Mouse (Mus musculus) lung, embryonic 14.5 days (tissue): ENCODE data around the gene Tfap2d. TPM values are rescaled to one million over a fixed set of nuclear protein-coding genes. Genes with fewer than 3 reads are reported as not detected.

ENCODE experiments used
- ATAC-seq: fragments of 200-750 bp; cut with Nextera tagmentation; 2 replicates; pipeline ENCODE4 v1.8.0; 2017; ENCODE audit warnings: mild to moderate bottlenecking, moderate TSS enrichment, moderate library complexity; ENCODE audit not compliant: insufficient read depth
- DNase-seq: peaks from one replicate; pipeline ENCODE4 v3.0.0-alpha.2; 2015
- H3K27ac ChIP-seq: fragments of 300-500 bp; sonication (generic); 2 replicates; pipeline ENCODE4 v1.5.1; 2014; ENCODE audit warnings: low read depth, mild to moderate bottlenecking, moderate library complexity
- H3K27me3 ChIP-seq: fragments of 300-500 bp; sonication (generic); 2 replicates; pipeline ENCODE4 v1.6.1; 2014; ENCODE audit warnings: low read length, control low read depth; ENCODE audit not compliant: insufficient read depth
- H3K36me3 ChIP-seq: fragments of 300-500 bp; sonication (generic); 2 replicates; pipeline ENCODE4 v1.6.1; 2014; ENCODE audit warnings: control low read depth; ENCODE audit not compliant: insufficient read depth
- H3K4me1 ChIP-seq: fragments of 300-500 bp; sonication (generic); 2 replicates; pipeline ENCODE4 v1.6.1; 2014; ENCODE audit warnings: antibody characterized with exemption, control low read depth; ENCODE audit not compliant: insufficient read depth
- H3K4me2 ChIP-seq: fragments of 300-500 bp; sonication (generic); 2 replicates; pipeline ENCODE4 v1.6.1; 2014; ENCODE audit warnings: mild to moderate bottlenecking
- H3K4me3 ChIP-seq: fragments of 300-500 bp; sonication (generic); 2 replicates; pipeline ENCODE4 v1.5.1; 2014; ENCODE audit warnings: low read depth, low read length
- H3K9ac ChIP-seq: fragments of 300-500 bp; sonication (generic); 2 replicates; pipeline ENCODE4 v1.6.1; 2014
- H3K9me3 ChIP-seq: fragments of 300-500 bp; sonication (generic); 2 replicates; pipeline ENCODE4 v1.6.1; 2016; ENCODE audit warnings: low read depth, low read length, control low read depth
- CTCF ChIP-seq: IDR thresholded peaks from 2 replicates; pipeline ENCODE4 v1.5.1; 2016; ENCODE audit warnings: antibody characterized with exemption, low read depth
- WGBS: fragments of 180-500 bp; shearing (Covaris S2); extraction: QIAGEN DNeasy Blood & Tissue Kit; methylation state at CpG from one replicate; pipeline ENCODE4 v1.1.7; 2014; 5-methylcytosine and 5-hydroxymethylcytosine counted together
- polyA plus RNA-seq: library from polyadenylated mRNA; unstranded; fragments of >200 nt; fragmentation: Nextera tagmentation; extraction: Ambion mirVana; gene quantifications from 2 replicates; pipeline ENCODE4 v1.2.1, GENCODE M21; 2014

Gene Tfap2d
- polyA plus RNA-seq, 1 experiment from 2014 or later: not detected

DNA sequence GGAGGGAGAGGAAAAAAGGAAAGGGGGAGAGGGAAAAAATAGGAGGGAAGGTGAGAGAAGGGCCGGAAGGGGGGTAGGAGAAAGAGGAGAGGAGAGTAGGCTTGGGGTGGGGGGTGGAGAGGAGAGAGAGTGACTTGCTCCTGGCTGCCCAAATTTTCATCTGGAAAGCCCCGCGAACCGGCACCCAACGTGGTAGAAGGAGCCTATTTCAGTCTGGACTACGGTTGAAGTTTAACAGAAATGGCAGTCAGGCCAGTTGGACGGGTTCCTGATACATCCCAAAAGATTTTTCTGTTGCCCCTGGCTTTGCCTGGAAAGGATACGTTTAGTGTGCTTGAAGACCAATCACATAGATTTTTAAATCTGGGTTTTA lies 108.2 kb downstream of the Tfap2d start:
- Histone ChIP-seq H3K4me2 (no peak overlapping the region), H3K36me3 (no peaks in the 10 kb centered on the region), H3K9me3 (no peaks in the 10 kb centered on the region), H3K27ac (no peak overlapping the region), H3K9ac (no peak overlapping the region), H3K4me1 (no peaks in the 10 kb centered on the region), H3K4me3 (no peak overlapping the region), H3K27me3 (peaks cover 88% of the 10 kb centered on the region)
- TF ChIP-seq CTCF: no peak
- DNase-seq (peak; percentile 55), ATAC-seq (no peak)
- 2% methylated on average over 8 of the region's 8 CpGs for WGBS

DNA sequence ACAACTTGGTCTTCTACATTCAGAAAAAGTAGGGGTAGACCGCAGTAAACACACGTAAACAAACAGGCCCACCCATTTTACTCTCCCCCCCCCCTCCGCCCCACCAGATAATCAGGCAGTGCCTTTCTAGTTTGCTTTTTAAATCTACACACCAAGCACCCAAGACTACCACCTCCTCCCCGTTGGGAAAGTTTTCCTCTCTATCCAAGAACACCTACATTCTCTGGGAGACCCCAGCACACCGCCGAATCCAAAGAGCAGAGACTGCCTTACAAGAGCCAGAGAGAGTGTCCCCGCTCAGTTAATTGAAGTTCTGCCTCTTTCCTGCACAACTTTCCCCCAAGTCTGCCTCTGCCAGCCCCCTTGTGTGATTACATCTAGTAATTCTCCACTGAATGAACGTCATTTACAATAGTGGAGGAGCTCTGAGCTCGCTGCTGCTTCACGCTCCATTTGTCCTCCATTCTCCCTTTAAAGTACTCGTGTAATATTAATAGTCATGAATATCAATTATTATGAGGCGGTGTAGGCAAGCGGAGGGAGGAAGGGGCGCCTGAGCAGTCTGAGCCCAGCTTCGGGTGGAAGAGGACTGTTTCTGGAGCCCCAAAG lies 108.8 kb downstream of the Tfap2d start:
- no peaks in the 10 kb centered on the region for H3K36me3 ChIP-seq
- no peak overlapping the region for H3K27ac ChIP-seq
- H3K4me3 ChIP-seq: no peak overlapping the region
- no peak for TF ChIP-seq CTCF
- WGBS: 2% methylated on average over 15 of the region's 15 CpGs
- no peak overlapping the region for H3K9ac ChIP-seq
- no peaks in the 10 kb centered on the region for H3K4me1 ChIP-seq
- no peaks in the 10 kb centered on the region for H3K9me3 ChIP-seq
- no peak overlapping the region for H3K4me2 ChIP-seq
- ATAC-seq (no peak), DNase-seq (no peak)
- H3K27me3 ChIP-seq: peaks cover 92% of the 10 kb centered on the region

DNA sequence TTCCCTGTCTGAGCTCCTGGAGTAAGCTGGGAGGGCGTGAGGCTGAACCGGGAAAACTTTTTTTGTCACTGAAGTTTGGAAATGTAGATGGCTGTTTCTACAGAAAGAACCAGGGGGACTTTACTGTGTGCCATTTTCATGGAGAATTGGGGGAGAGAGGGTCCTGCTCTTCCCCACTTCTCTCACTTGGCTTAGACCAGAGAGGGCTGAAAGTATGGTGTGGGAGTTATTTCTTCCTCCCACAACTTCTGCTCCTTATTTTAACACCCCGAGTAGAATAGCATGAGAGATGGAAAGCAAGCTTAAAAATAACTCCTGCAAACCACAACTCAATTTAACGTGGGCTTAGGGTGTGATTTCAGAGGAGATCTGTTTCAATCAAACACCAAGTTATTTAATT lies 109.9 kb downstream of the Tfap2d start:
- TF ChIP-seq CTCF: no peak
- H3K27me3 ChIP-seq: peaks cover 93% of the 10 kb centered on the region
- H3K9ac ChIP-seq: no peak overlapping the region
- WGBS: 0% methylated on average over 4 of the region's 4 CpGs
- H3K9me3 ChIP-seq: no peaks in the 10 kb centered on the region
- H3K4me2 ChIP-seq: no peak overlapping the region
- H3K27ac ChIP-seq: no peak overlapping the region
- H3K4me1 ChIP-seq: no peaks in the 10 kb centered on the region
- DNase-seq (no peak), ATAC-seq (no peak)
- no peak overlapping the region for H3K4me3 ChIP-seq
- H3K36me3 ChIP-seq: no peaks in the 10 kb centered on the region

DNA sequence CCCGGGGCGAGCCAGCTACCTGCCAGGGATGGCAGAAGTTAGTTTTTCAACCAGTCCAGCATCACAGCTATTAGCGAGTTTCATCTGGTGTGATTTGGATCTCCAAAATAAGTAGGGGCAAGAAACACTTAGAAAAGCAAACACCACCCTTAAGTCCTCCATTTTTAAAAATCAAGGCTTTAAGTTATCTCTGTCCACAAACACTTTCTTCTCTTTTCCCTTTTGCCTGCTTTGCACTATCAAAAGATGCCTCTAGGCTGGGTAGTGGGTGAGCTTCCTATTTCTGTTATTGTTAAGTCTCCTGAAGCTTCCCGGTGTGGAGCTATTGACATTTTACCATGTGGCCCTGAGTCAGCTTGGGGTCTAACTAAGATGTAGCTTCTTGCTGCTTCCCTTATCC lies 110.3 kb downstream of the Tfap2d start:
- Histone ChIP-seq H3K9me3 (no peaks in the 10 kb centered on the region), H3K36me3 (no peaks in the 10 kb centered on the region), H3K27ac (no peak overlapping the region), H3K4me1 (no peaks in the 10 kb centered on the region), H3K4me3 (no peak overlapping the region), H3K4me2 (no peak overlapping the region), H3K27me3 (peaks cover 93% of the 10 kb centered on the region), H3K9ac (no peak overlapping the region)
- no peak for ATAC-seq
- DNase-seq: no peak
- TF ChIP-seq CTCF: no peak
- WGBS: 0% methylated on average over 4 of the region's 4 CpGs

DNA sequence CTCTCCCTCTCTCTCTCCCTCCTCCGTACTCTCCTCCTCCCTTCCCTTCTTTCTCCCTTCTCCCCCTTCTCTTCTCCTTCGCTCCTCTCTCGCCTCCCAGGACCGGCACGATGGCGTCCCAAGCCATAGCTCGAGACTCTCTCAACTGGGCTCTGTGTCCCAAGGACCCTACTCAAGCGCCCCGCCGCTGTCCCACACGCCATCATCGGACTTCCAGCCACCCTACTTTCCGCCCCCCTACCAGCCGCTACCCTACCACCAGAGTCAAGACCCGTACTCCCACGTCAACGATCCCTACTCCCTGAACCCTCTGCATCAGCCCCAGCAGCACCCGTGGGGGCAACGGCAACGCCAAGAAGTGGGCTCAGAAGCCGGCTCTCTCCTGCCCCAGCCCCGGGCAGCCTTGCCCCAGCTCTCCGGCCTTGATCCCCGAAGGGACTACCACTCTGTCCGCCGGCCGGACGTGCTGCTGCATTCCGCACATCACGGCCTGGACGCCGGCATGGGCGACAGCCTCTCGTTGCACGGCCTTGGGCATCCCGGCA lies 111.1 kb downstream of the Tfap2d start:
- ATAC-seq (no peak), DNase-seq (no peak)
- H3K27ac ChIP-seq: no peak overlapping the region
- no peak overlapping the region for H3K9ac ChIP-seq
- no peak for TF ChIP-seq CTCF
- no peaks in the 10 kb centered on the region for H3K9me3 ChIP-seq
- peaks cover 93% of the 10 kb centered on the region for H3K27me3 ChIP-seq
- 1% methylated on average over 36 of the region's 36 CpGs for WGBS
- H3K4me2 ChIP-seq: no peak overlapping the region
- H3K4me3 ChIP-seq: no peak overlapping the region
- no peaks in the 10 kb centered on the region for H3K4me1 ChIP-seq
- no peaks in the 10 kb centered on the region for H3K36me3 ChIP-seq

Other genes starting within 250 kb of the Tfap2d start
- gene Tfap2b, start 105.9 kb downstream of the Tfap2d start, polyA plus RNA-seq: 0.05 and 0.21 TPM in 2 replicates